Mouse (Mus musculus): ENCODE measurements at regions not wholly inside any gene's neighbourhood (a gene's known extent, or its start where the extent isn't known, plus 50 kb on each side); places are given as distances from the start of the nearest gene placed in this dataset.
A peak's percentile ranks its signal among the peaks of the same experiment; 100 is the strongest.

DNA sequence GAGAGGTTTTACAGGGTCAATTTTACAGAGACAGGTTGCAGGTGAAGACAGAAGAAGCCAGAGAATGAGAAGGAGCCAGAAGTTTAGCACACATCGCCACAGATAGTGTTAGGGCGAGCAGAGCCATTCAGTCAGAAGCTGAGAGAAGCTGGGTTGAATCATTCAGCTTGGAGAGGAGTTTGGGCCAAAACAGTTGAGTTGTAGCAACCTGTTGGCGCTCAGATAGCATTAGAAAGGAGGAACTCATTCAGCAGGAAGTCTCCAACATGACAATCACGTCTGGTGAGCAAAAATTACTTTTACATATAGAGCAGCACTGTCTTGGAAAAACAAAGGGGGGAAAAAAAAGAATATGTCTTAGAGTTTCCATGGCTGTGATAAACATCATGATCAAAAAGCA is 53.2 kb downstream of the Fam43a start:
- H3K4me2 ChIP-seq: no peak overlapping the region
- no peak overlapping the region for H3K27ac ChIP-seq
- peaks cover 15% of the 10 kb centered on the region; the same call in 1 of the 2 replicates for H3K4me1 ChIP-seq
- no peaks in the 10 kb centered on the region for H3K27me3 ChIP-seq
- no peak overlapping the region for H3K9ac ChIP-seq
- ATAC-seq (ENCODE audit: insufficient number of reproducible peaks, low FRiP score, low TSS enrichment, low read depth): no peak
- WGBS: 78% methylated on average over 4 of the region's 4 CpGs
- no peak overlapping the region for H3K4me3 ChIP-seq
- H3K36me3 ChIP-seq: no peaks in the 10 kb centered on the region
- H3K9me3 ChIP-seq: no peaks in the 10 kb centered on the region; the same call in 1 of the 2 replicates

DNA sequence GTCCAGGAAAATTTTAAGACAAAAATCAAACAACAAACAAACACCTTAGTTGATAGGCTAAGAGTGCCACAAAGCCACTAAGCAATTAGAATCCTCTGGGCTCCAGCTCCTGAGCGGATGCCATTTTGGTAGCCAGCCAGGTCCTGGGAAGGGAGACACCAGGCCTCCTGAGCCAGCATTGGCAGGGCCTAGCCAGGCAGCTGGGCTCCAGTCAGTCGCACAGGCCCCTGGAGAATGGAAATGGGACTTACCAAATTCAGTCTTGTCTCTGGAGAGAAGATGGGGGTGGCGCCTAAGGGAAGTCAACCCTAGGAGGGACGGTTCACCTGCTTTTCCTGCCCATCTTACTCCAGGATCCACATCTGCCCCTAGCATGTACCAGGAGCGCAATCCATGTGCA is 54.3 kb downstream of the Fam43a start:
- no peak for ATAC-seq (ENCODE audit: insufficient number of reproducible peaks, low FRiP score, low TSS enrichment, low read depth)
- Histone ChIP-seq H3K4me1 (peaks cover 15% of the 10 kb centered on the region; the same call in 1 of the 2 replicates), H3K27ac (no peak overlapping the region), H3K27me3 (no peaks in the 10 kb centered on the region), H3K9me3 (no peaks in the 10 kb centered on the region; the same call in 1 of the 2 replicates), H3K9ac (no peak overlapping the region), H3K4me2 (no peak overlapping the region), H3K4me3 (no peak overlapping the region), H3K36me3 (no peaks in the 10 kb centered on the region)
- WGBS: 70% methylated on average over 5 of the region's 5 CpGs

DNA sequence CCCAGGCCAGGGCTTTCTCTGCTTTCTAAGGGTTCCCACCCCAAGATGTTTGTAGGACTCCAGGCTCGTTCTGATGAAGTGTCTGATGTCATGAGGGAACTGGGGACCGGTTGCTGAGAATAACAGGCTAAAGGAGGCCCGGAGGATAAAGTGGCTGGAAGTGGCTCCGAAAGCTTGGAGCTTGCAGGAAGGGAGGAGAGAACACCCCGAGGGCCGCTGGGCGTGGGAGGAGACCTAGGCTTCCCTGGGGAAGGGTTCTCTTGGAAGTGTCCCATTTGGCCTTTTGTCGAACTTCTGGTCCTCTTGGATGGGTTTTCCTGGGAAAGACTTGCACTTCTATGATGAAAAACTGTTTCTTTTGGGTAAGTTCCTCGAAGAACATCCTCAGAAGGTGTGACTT is 54.7 kb downstream of the Fam43a start:
- H3K9ac ChIP-seq: no peak overlapping the region
- no peak overlapping the region for H3K27ac ChIP-seq
- WGBS: 70% methylated on average over 9 of the region's 9 CpGs
- H3K36me3 ChIP-seq: no peaks in the 10 kb centered on the region
- H3K4me2 ChIP-seq: no peak overlapping the region
- no peaks in the 10 kb centered on the region for H3K27me3 ChIP-seq
- ATAC-seq (ENCODE audit: insufficient number of reproducible peaks, low FRiP score, low TSS enrichment, low read depth): no peak
- H3K4me3 ChIP-seq: no peak overlapping the region
- no peaks in the 10 kb centered on the region; the same call in 1 of the 2 replicates for H3K9me3 ChIP-seq
- H3K4me1 ChIP-seq: peaks cover 15% of the 10 kb centered on the region; the same call in 1 of the 2 replicates

DNA sequence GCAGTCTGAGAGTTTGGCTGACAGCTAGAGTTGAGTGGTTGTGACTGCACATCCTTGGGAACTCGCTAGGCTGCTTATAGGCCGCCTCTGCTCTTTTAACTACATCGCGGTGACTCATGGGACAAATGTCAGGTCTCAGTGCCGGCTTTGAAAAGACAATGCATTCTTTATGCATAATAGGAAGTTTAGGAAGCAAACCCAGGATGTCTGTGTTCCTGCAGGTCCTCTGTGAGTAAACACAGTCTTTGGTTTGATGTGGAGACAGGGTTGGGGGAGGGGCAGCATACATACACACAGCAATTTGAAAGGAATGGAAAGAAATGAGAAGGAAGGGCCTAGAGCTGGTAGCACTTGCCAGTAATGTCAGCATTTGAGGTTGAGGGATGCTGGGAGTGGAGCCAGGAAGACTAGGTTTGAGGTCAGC is 56.3 kb downstream of the Fam43a start:
- Histone ChIP-seq H3K9ac (no peak overlapping the region), H3K4me2 (no peak overlapping the region), H3K36me3 (no peaks in the 10 kb centered on the region), H3K9me3 (no peaks in the 10 kb centered on the region), H3K4me3 (no peak overlapping the region), H3K27ac (no peak overlapping the region), H3K27me3 (no peaks in the 10 kb centered on the region), H3K4me1 (peaks cover 15% of the 10 kb centered on the region; the same call in 1 of the 2 replicates)
- WGBS: 65% methylated on average over 5 of the region's 5 CpGs
- ATAC-seq (ENCODE audit: insufficient number of reproducible peaks, low FRiP score, low TSS enrichment, low read depth): no peak

DNA sequence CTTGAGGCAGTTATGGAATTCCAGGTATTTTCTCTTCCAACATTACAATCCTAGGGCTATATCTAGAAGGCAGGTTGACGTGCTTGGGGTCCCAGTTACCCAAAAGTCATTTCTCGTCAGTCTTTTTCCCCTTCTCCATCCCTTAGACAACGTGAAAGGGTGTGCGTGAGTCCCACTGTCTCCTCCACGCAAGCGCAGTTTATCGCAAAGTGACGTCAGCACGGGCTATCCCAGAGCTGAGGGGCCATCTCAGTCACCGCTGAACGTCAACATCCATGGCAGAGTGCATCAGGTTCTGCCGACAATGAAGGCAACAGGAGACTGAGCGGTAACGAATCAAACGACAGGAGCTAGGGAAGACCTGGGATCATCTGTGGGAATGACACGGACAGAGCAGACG is 57.4 kb downstream of the Fam43a start:
- Histone ChIP-seq H3K9ac (no peak overlapping the region), H3K27me3 (no peaks in the 10 kb centered on the region), H3K4me1 (peaks cover 26% of the 10 kb centered on the region), H3K4me2 (no peak overlapping the region), H3K9me3 (no peaks in the 10 kb centered on the region), H3K36me3 (no peaks in the 10 kb centered on the region), H3K4me3 (no peak overlapping the region), H3K27ac (no peak overlapping the region)
- WGBS: 83% methylated on average over 17 of the region's 17 CpGs
- ATAC-seq (ENCODE audit: insufficient number of reproducible peaks, low FRiP score, low TSS enrichment, low read depth): no peak

DNA sequence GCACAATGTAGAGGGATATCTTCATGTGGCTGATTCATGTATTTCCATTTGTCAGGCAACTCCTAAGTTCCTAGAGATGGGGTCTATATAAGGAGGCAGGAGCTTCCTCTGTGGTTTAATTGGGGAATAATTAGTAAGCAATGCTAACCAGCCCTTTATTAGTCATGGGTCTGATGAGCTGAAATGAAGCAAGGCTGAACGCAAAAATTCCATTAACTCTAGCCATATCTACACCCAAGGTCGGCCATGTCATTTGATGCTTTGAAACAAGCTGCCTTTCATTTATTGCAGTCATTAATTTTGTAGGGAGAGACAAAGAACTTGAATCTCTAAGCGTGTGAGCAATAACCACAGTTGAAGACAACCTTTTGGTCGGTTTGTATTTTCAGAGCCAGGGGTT is 59.4 kb downstream of the Fam43a start:
- WGBS: 63% methylated on average over 4 of the region's 4 CpGs
- no peak overlapping the region for H3K4me3 ChIP-seq
- H3K27me3 ChIP-seq: 0 out of 2 replicates have a peak, but pooled peaks cover 6% of the 10 kb centered on the region
- no peak for ATAC-seq (ENCODE audit: insufficient number of reproducible peaks, low FRiP score, low TSS enrichment, low read depth)
- no peaks in the 10 kb centered on the region for H3K36me3 ChIP-seq
- no peak overlapping the region for H3K9ac ChIP-seq
- no peak overlapping the region for H3K27ac ChIP-seq
- peaks cover 36% of the 10 kb centered on the region for H3K4me1 ChIP-seq
- H3K9me3 ChIP-seq: no peaks in the 10 kb centered on the region
- H3K4me2 ChIP-seq: no peak overlapping the region

DNA sequence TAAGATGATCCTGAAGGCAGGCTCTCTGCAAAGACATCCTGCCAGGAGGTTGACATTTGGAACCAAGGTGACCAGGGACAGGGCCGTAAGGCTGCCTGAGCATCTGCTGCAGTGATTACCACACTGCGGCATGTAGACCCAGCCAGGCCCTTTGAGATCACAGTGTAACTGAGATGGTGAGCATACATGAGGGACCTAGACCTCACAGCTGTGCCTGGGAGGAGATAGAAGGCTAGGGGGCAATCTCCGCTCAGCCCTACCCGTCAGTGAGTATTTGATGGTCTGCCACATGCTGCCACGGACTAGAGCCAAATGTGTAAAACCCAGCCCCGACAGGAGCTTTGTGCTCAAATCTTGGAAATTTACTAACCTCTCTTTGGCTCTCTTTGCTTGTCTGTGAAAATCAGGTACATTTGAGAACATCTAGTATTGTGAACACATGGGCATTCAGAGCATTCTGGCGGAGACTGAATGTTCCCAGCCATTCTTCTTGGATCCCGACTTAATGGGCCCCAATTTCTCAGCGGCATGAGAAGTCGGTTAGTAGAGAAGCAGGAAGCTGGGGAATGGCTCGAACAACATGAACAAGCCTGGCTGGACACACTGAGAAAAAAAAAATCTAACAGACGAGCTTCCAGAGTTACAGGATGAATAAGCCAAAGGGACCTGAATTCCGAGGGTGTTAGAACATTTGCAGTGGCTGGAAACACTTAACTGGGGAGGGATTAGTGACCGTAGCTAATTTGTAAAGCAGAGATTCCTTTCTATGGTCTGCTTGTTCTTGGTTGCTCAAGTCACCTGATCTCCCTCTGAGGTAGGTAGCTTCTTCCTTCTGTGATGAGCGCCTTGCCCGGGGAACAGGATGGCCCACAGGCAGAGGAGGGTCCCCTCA is 61.8 kb downstream of the Fam43a start:
- Histone ChIP-seq H3K27ac (peak overlapping the region; percentile 30), H3K4me2 (no peak overlapping the region), H3K27me3 (0 out of 2 replicates have a peak, but pooled peaks cover 8% of the 10 kb centered on the region), H3K36me3 (no peaks in the 10 kb centered on the region), H3K9ac (no peak overlapping the region), H3K4me1 (peaks cover 33% of the 10 kb centered on the region), H3K9me3 (no peaks in the 10 kb centered on the region), H3K4me3 (no peak overlapping the region)
- WGBS: 45% methylated on average over 16 of the region's 16 CpGs
- ATAC-seq (ENCODE audit: insufficient number of reproducible peaks, low FRiP score, low TSS enrichment, low read depth): peak; percentile 54; the same call in 1 of the 2 replicates

DNA sequence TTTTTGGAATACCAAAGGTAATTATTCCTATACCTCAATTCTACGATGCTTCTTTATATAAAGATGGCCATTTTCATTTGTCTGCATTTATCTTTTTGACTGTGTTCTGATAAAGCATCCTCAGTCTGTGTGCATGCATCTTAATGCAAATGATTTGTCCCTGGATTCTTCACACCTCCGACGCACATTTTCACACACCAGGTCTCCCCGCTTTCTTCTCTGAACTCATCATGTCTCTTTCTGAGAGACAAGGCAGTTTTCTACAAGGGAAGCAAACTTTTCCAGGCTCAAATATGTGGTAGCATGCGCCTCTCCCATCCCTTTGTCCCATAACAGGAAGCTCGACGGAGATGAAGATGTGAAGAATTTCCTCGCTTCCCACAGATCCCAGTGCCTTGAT is 63.5 kb downstream of the Fam43a start:
- 59% methylated on average over 8 of the region's 8 CpGs for WGBS
- ATAC-seq (ENCODE audit: insufficient number of reproducible peaks, low FRiP score, low TSS enrichment, low read depth): no peak
- Histone ChIP-seq H3K27ac (no peak overlapping the region), H3K4me2 (no peak overlapping the region), H3K36me3 (no peaks in the 10 kb centered on the region), H3K4me3 (no peak overlapping the region), H3K9ac (no peak overlapping the region), H3K27me3 (0 out of 2 replicates have a peak, but pooled peaks cover 8% of the 10 kb centered on the region), H3K9me3 (no peaks in the 10 kb centered on the region), H3K4me1 (peaks cover 28% of the 10 kb centered on the region)

DNA sequence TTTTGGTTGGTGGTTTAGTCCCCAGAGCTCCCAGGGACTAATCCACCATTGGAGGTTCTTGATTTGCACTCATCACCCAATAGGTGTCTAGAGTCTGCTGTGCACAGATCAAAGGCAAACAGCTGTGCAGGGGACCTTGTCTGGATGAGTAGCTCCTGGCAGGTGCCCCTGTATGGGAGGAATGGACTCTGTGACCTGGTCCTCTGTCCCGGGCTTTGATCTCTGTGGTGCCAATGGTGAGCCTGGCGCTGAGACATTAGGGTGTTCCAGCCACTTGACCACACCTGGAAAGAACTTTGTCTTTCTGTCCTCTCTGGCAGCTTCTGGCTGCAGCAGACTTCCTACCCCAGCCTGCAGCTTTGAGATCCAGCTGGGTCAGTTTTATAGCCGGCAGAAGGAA is 64.4 kb downstream of the Fam43a start:
- no peak overlapping the region for H3K4me2 ChIP-seq
- no peaks in the 10 kb centered on the region for H3K9me3 ChIP-seq
- WGBS: 59% methylated on average over 3 of the region's 3 CpGs
- ATAC-seq (ENCODE audit: insufficient number of reproducible peaks, low FRiP score, low TSS enrichment, low read depth): no peak
- 0 out of 2 replicates have a peak, but pooled peaks cover 8% of the 10 kb centered on the region for H3K27me3 ChIP-seq
- no peak overlapping the region for H3K4me3 ChIP-seq
- no peaks in the 10 kb centered on the region for H3K36me3 ChIP-seq
- no peak overlapping the region for H3K27ac ChIP-seq
- no peak overlapping the region for H3K9ac ChIP-seq
- peaks cover 28% of the 10 kb centered on the region for H3K4me1 ChIP-seq

DNA sequence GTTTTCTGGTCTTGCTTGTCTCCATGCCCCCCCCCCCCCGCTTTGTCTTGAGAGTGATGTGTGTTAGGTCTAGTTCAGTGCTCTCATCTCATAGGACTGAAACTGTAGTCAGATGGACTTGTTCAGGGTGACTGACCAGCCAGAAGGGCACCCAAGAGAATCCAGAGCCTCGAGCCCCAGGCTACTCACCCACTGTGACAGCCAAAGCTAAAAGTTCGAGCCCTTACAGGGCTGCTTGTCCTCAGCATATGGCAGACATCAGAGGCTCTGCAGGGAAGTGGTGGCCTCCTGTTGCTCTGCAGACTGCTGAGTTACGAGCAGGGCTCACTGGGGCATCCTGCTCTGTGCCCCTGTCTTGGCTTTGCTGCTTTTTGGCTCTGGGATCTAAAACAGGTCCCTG is 64.9 kb downstream of the Fam43a start:
- no peak overlapping the region for H3K27ac ChIP-seq
- H3K4me3 ChIP-seq: no peak overlapping the region
- H3K27me3 ChIP-seq: 0 out of 2 replicates have a peak, but pooled peaks cover 8% of the 10 kb centered on the region
- peaks cover 28% of the 10 kb centered on the region for H3K4me1 ChIP-seq
- WGBS: 44% methylated on average over 4 of the region's 4 CpGs
- no peak for ATAC-seq (ENCODE audit: insufficient number of reproducible peaks, low FRiP score, low TSS enrichment, low read depth)
- H3K4me2 ChIP-seq: no peak overlapping the region
- H3K9ac ChIP-seq: no peak overlapping the region
- H3K9me3 ChIP-seq: no peaks in the 10 kb centered on the region
- H3K36me3 ChIP-seq: no peaks in the 10 kb centered on the region

DNA sequence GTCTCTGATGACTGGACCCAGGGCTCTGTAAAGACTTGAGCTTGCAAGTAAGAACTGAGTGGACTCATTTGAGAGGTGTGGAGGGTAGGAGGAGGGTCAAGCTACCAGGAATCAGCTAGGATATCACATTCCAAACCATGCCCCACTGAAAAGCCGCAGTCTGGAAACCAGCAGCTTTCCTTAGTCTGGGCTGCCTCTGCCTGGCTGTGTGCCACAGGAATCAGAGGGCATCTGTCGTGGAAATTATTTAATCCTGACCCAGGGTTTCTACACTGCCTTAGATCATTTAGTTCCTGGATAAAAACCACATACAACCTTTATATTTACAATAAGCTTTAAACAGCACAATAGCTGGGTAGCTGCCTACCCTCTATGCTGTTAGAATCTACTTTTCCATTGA is 66.4 kb downstream of the Fam43a start:
- ATAC-seq (ENCODE audit: insufficient number of reproducible peaks, low FRiP score, low TSS enrichment, low read depth): no peak
- 45% methylated on average over 2 of the region's 2 CpGs for whole genome bisulfite sequencing
- H3K9me3 ChIP-seq: no peaks in the 10 kb centered on the region

DNA sequence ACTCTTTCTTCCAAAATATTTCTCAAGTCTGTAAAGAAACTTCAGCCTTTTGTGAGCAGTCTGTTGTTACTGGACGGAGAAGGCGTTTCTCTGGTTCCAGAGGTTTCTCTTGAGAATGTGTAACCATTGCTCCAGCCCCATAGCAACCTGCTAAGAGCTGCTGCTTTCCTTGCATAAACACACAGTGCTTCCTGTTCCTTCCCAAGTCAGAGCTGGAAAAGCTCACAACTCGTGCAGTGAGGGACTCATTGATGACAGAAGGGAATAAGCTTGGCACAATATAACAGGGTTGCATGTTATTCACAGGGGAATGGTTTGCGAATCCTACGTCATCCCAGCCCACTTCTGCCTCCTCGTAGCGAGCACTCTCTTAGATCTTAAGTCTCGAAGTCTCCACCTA is 70.4 kb downstream of the Fam43a start:
- H3K27me3 ChIP-seq: no peaks in the 10 kb centered on the region
- 67% methylated on average over 8 of the region's 8 CpGs for WGBS
- ATAC-seq (ENCODE audit: insufficient number of reproducible peaks, low FRiP score, low TSS enrichment, low read depth): no peak
- H3K27ac ChIP-seq: no peak overlapping the region
- H3K4me3 ChIP-seq: no peak overlapping the region
- H3K4me1 ChIP-seq: peaks cover 4% of the 10 kb centered on the region
- no peaks in the 10 kb centered on the region for H3K9me3 ChIP-seq
- no peaks in the 10 kb centered on the region for H3K36me3 ChIP-seq
- H3K4me2 ChIP-seq: no peak overlapping the region
- H3K9ac ChIP-seq: no peak overlapping the region

More for the DNA sequence above, 66.4 kb downstream of the Fam43a start:
- Histone ChIP-seq H3K4me2 (no peak overlapping the region), H3K27me3 (0 out of 2 replicates have a peak, but pooled peaks cover 8% of the 10 kb centered on the region), H3K36me3 (no peaks in the 10 kb centered on the region), H3K4me3 (no peak overlapping the region), H3K9ac (no peak overlapping the region), H3K4me1 (peaks cover 27% of the 10 kb centered on the region), H3K27ac (no peak overlapping the region)

All from limb, embryonic 15.5 days (tissue).